Comparison of ENCODE assay signal across 11 mouse cellular contexts in the genomic region with DNA sequence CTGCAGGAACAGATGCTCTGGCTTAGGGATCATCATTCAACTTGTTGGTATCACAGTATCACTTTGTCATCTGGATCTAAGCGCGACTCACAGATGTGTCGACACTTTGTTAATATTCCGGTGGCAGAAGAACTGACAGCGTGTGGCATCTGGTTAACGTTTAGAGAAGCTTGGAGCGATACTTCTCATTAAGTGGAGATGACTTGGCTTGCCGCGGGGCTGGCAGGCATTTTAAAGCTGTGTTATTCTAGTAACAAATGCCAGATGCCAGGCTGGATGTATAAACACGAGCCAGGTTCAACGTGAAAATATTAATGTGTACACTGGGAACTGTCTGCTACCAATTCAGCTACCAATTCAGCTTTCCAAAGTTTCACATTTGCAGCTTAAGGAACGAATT.
A peak's percentile ranks its signal among the peaks of the same experiment; 100 is the strongest.
DNase-seq lines count a peak whose midpoint lies in the region; ATAC-seq and TF ChIP-seq lines count a peak whose summit lies in the region.
"Had no signal": no experiment of that assay in that cellular context is flagged by ENCODE, and none has a peak within 500 bp of the region (broad histone marks: within the 10 kb centered on the region; RNA-seq: fewer than 3 reads in every experiment).

No protein-coding gene starts in this region.

- TF ChIP-seq POLR2A in limb, embryonic 14.5 days (IDR thresholded peaks at IDR 0.05; ENCODE audit: borderline replicate concordance, extremely low read depth, insufficient read depth, insufficient read length), result no peak
- no peak for TF ChIP-seq POLR2A in thymus, adult 2 months (IDR thresholded peaks at IDR 0.05; ENCODE audit: control insufficient read depth, extremely low read depth, insufficient read depth, low read length, poor library complexity)

- H3K27me3 ChIP-seq in heart, embryonic 11.5 days (ENCODE audit: control insufficient read depth, insufficient read depth, low read length), result no peaks in the 10 kb centered on the region
- H3K27me3 ChIP-seq in lung, embryonic 14.5 days (ENCODE audit: insufficient read depth, low read length), result no peaks in the 10 kb centered on the region
- H3K27me3 ChIP-seq in embryonic facial prominence, embryonic 13.5 days, result peaks cover 5% of the 10 kb centered on the region; the same call in 1 of the 2 replicates
- no peaks in the 10 kb centered on the region for H3K27me3 ChIP-seq in limb, embryonic 14.5 days (ENCODE audit: control insufficient read depth, insufficient read depth, low read length)
- no peaks in the 10 kb centered on the region for H3K27me3 ChIP-seq in thymus, adult 2 months (ENCODE audit: control insufficient read depth, insufficient read depth, low read length)
- H3K27me3 ChIP-seq: liver, embryonic 15.5 days; midbrain, embryonic 15.5 days had no signal

- no peak overlapping the region for H3K27ac ChIP-seq in heart, embryonic 11.5 days (ENCODE audit: low read depth, low read length)
- no peak overlapping the region for H3K27ac ChIP-seq in lung, embryonic 14.5 days (ENCODE audit: low read depth)
- H3K27ac ChIP-seq in embryonic facial prominence, embryonic 13.5 days, result no peak overlapping the region; the same call in 1 of the 2 replicates
- no peak overlapping the region for H3K27ac ChIP-seq in limb, embryonic 14.5 days (replicated peaks; ENCODE audit: low read depth, low read length)
- no peak overlapping the region for H3K27ac ChIP-seq in thymus, adult 2 months (ENCODE audit: control insufficient read depth, insufficient read depth, low read length)
- H3K27ac ChIP-seq: liver, embryonic 15.5 days; midbrain, embryonic 15.5 days had no signal

- no peaks in the 10 kb centered on the region for H3K4me1 ChIP-seq in heart, embryonic 11.5 days (ENCODE audit: control insufficient read depth, insufficient read depth, low read length)
- no peaks in the 10 kb centered on the region for H3K4me1 ChIP-seq in lung, embryonic 14.5 days (ENCODE audit: insufficient read depth)
- peaks cover 14% of the 10 kb centered on the region for H3K4me1 ChIP-seq in embryonic facial prominence, embryonic 13.5 days
- peaks cover 13% of the 10 kb centered on the region for H3K4me1 ChIP-seq in limb, embryonic 14.5 days (ENCODE audit: control insufficient read depth, insufficient read depth, low read length)
- no peaks in the 10 kb centered on the region for H3K4me1 ChIP-seq in thymus, adult 2 months (replicated peaks; ENCODE audit: control insufficient read depth, insufficient read depth, low read length)
- H3K4me1 ChIP-seq: liver, embryonic 15.5 days; midbrain, embryonic 15.5 days had no signal

- no peak for TF ChIP-seq CTCF in lung, embryonic 14.5 days (IDR thresholded peaks at IDR 0.05; ENCODE audit: low read depth)
- no peak for TF ChIP-seq CTCF in thymus, adult 2 months (IDR thresholded peaks at IDR 0.05; ENCODE audit: borderline replicate concordance, control insufficient read depth, extremely low read depth, insufficient read depth, low read length, poor library complexity)

- no peaks in the 10 kb centered on the region for H3K9me3 ChIP-seq in heart, embryonic 11.5 days (replicated peaks; ENCODE audit: control insufficient read depth, low read length)
- no peaks in the 10 kb centered on the region for H3K9me3 ChIP-seq in lung, embryonic 14.5 days (ENCODE audit: low read depth, low read length)
- no peaks in the 10 kb centered on the region for H3K9me3 ChIP-seq in embryonic facial prominence, embryonic 13.5 days
- no peaks in the 10 kb centered on the region for H3K9me3 ChIP-seq in limb, embryonic 14.5 days (ENCODE audit: control insufficient read depth, low read length)
- H3K9me3 ChIP-seq: liver, embryonic 15.5 days; midbrain, embryonic 15.5 days had no signal

- H3K4me3 ChIP-seq in heart, embryonic 11.5 days (ENCODE audit: low read depth, low read length), result no peak overlapping the region
- H3K4me3 ChIP-seq in lung, embryonic 14.5 days (ENCODE audit: low read depth, low read length), result no peak overlapping the region
- H3K4me3 ChIP-seq in embryonic facial prominence, embryonic 13.5 days, result no peak overlapping the region
- no peak overlapping the region for H3K4me3 ChIP-seq in limb, embryonic 14.5 days (replicated peaks; ENCODE audit: low read length)
- H3K4me3 ChIP-seq in thymus, adult 2 months (ENCODE audit: control insufficient read depth, insufficient read depth, low read length), result no peak overlapping the region
- H3K4me3 ChIP-seq: erythroblast, embryonic 14.5 days; liver, embryonic 15.5 days; midbrain, embryonic 15.5 days had no signal

- H3K36me3 ChIP-seq in heart, embryonic 11.5 days (ENCODE audit: control insufficient read depth, insufficient read depth, low read length), result no peaks in the 10 kb centered on the region
- no peaks in the 10 kb centered on the region for H3K36me3 ChIP-seq in lung, embryonic 14.5 days (ENCODE audit: insufficient read depth)
- H3K36me3 ChIP-seq in embryonic facial prominence, embryonic 13.5 days, result no peaks in the 10 kb centered on the region
- no peaks in the 10 kb centered on the region for H3K36me3 ChIP-seq in limb, embryonic 14.5 days (ENCODE audit: control insufficient read depth, insufficient read depth, low read length)
- no peaks in the 10 kb centered on the region for H3K36me3 ChIP-seq in thymus, adult 2 months (ENCODE audit: control insufficient read depth, insufficient read depth, low read length)
- H3K36me3 ChIP-seq: liver, embryonic 15.5 days; midbrain, embryonic 15.5 days had no signal

- ATAC-seq in heart, embryonic 11.5 days (replicated peaks; ENCODE audit: insufficient number of reproducible peaks, low FRiP score, low TSS enrichment), result no peak
- no peak for ATAC-seq in lung, embryonic 14.5 days (ENCODE audit: insufficient read depth)
- ATAC-seq in embryonic facial prominence, embryonic 13.5 days (ENCODE audit: insufficient number of reproducible peaks, insufficient read depth, low FRiP score, low TSS enrichment, low read depth), result peak; percentile 43; the same call in 1 of the 2 replicates
- no peak for ATAC-seq in limb, embryonic 14.5 days (ENCODE audit: low FRiP score, low read depth)
- ATAC-seq: midbrain, embryonic 15.5 days had no signal

- WGBS in heart, embryonic 11.5 days (ENCODE audit: insufficient replicate concordance), result 37% methylated on average over 12 of the region's 12 CpGs
- WGBS in lung, embryonic 14.5 days, result 25% methylated on average over 12 of the region's 12 CpGs
- 21% methylated on average over 12 of the region's 12 CpGs for WGBS in embryonic facial prominence, embryonic 13.5 days
- 22% methylated on average over 12 of the region's 12 CpGs for WGBS in limb, embryonic 14.5 days
- 96% methylated on average over 12 of the region's 12 CpGs for WGBS in thymus, adult 2 months

- H3K9ac ChIP-seq in heart, embryonic 11.5 days (ENCODE audit: low read depth, low read length), result no peak overlapping the region
- no peak overlapping the region for H3K9ac ChIP-seq in lung, embryonic 14.5 days
- H3K9ac ChIP-seq in embryonic facial prominence, embryonic 13.5 days, result no peak overlapping the region
- H3K9ac ChIP-seq in limb, embryonic 14.5 days (ENCODE audit: low read depth, low read length, severe bottlenecking), result no peak overlapping the region
- H3K9ac ChIP-seq: liver, embryonic 15.5 days; midbrain, embryonic 15.5 days had no signal

- H3K4me2 ChIP-seq in heart, embryonic 11.5 days, result peak overlapping the region; percentile 11; the same call in 1 of the 2 replicates
- peak overlapping the region; percentile 5; the same call in 1 of the 2 replicates for H3K4me2 ChIP-seq in lung, embryonic 14.5 days
- peak overlapping the region; percentile 43 for H3K4me2 ChIP-seq in embryonic facial prominence, embryonic 13.5 days
- peak overlapping the region; percentile 21 for H3K4me2 ChIP-seq in limb, embryonic 14.5 days (replicated peaks; ENCODE audit: low read depth, low read length, severe bottlenecking)
- H3K4me2 ChIP-seq: liver, embryonic 15.5 days; midbrain, embryonic 15.5 days had no signal

- DNase-seq in heart, adult 9 months (ENCODE audit: low spot score in 2 of 2), result no peak
- peak; percentile 8 for DNase-seq in lung, embryonic 14.5 days
- no peak for DNase-seq in lung, postnatal 10 days
- DNase-seq in limb, embryonic 14.5 days (ENCODE audit: low spot score), result peak; percentile 53
- DNase-seq in urinary bladder, postnatal 36 days (ENCODE audit: low spot score in 2 of 2), result no peak
- no peak for DNase-seq in thymus, adult 2 months

Comparison
In these comparisons a context has a peak if more than half of its experiments do, and no peak if none do; other contexts are left out.
1. DNase-seq: peak in lung, embryonic 14.5 days (single experiment) and limb, embryonic 14.5 days (single experiment); none in heart, adult 9 months (0 of 2), lung, postnatal 10 days (single experiment), urinary bladder, postnatal 36 days (0 of 2) and thymus, adult 2 months (single experiment).
2. Peak in every context shown above with its lines, with median percentiles within 50 percentile points of each other: H3K4me2 ChIP-seq.